Mouse (Mus musculus): ENCODE results near the gene Rftn1. TPM values are rescaled to one million over a fixed set of nuclear protein-coding genes. Genes with fewer than 3 reads are reported as not detected.

Gene Rftn1
- total and polyA plus RNA-seq, 3 experiments: 52.5 to 80.6 (median 60.5) TPM

- no peak for DNase-seq (ENCODE audit: extremely low read depth)
- Histone ChIP-seq H3K9ac (ENCODE audit: insufficient read depth, low read depth) (no peak overlapping the region), H3K36me3 (replicated peaks in 1 of 2; ENCODE audit: control insufficient read depth in 1 of 2, insufficient read depth in 1 of 2, low read length in 1 of 2) (no peaks in the 10 kb centered on the region), H3K9me3 (replicated peaks; ENCODE audit: low read length) (no peaks in the 10 kb centered on the region), H3K4me1 (ENCODE audit: control insufficient read depth in 1 of 2, insufficient read depth in 2 of 2) (peaks cover 8 to 25% of the 10 kb centered on the region in 2 experiments), H3K4me3 (replicated peaks in 1 of 3; ENCODE audit: low read depth in 2 of 3, low read length in 2 of 3, poor library complexity in 1 of 3) (no peak overlapping the region), H3K4me2 (ENCODE audit: insufficient read depth, low read depth, poor library complexity, severe bottlenecking) (no peak overlapping the region), H3K27me3 (replicated peaks) (no peaks in the 10 kb centered on the region), H3K79me2 (replicated peaks; ENCODE audit: control insufficient read depth, extremely low read depth, insufficient read depth, poor library complexity, severe bottlenecking) (no peaks in the 10 kb centered on the region), H3K27ac (ENCODE audit: insufficient read depth, low read depth) (no peak overlapping the region)
- dilution Hi-C loops (cut with MboI; ENCODE audit: extremely low pct_ligation_motif_present, extremely low pct_unique_long_range_greater_than_20kb, low sequenced_read_pairs) (no loop called here), in situ Hi-C loops (cut with MboI; ENCODE audit: low pct_ligation_motif_present, low pct_unique_long_range_greater_than_20kb, low sequenced_read_pairs) (no loop called here)
- TF ChIP-seq PAX5 (IDR thresholded peaks at IDR 0.05; ENCODE audit: low read length): no peak
- TF ChIP-seq RCOR1 (conservative IDR thresholded peaks at IDR 0.05; ENCODE audit: low read depth, low read length): no peak
- no peak for TF ChIP-seq ETS1 (conservative IDR thresholded peaks at IDR 0.05; ENCODE audit: low read depth, low read length)
- TF ChIP-seq POLR2A (IDR thresholded peaks at IDR 0.05; ENCODE audit: low read depth, low read length): no peak
- no peak for TF ChIP-seq ZMIZ1 (IDR thresholded peaks at IDR 0.05; ENCODE audit: low read depth, low read length)
- TF ChIP-seq SMC3 (IDR thresholded peaks at IDR 0.05; ENCODE audit: low read depth, low read length): no peak
- no peak for TF ChIP-seq JUN (IDR thresholded peaks at IDR 0.05; ENCODE audit: insufficient read depth, low read depth, low read length)
- TF ChIP-seq CTCF (conservative IDR thresholded peaks at IDR 0.05 in 1 of 2, IDR thresholded peaks at IDR 0.05 in 1 of 2; ENCODE audit: low read depth in 2 of 2, low read length in 2 of 2): no peak
- TF ChIP-seq IRF4 (IDR thresholded peaks at IDR 0.05; ENCODE audit: low read depth, low read length): no peak
- no peak for TF ChIP-seq MAX (IDR thresholded peaks at IDR 0.05; ENCODE audit: low read length)
- no peak for TF ChIP-seq JUND (conservative IDR thresholded peaks at IDR 0.05; ENCODE audit: low read depth, low read length)
- no peak for TF ChIP-seq USF1 (IDR thresholded peaks at IDR 0.05; ENCODE audit: low read depth, low read length)
Observed at GRCm38 (mm10) chr17:50232821-50233220, 42.3 kb upstream of the Rftn1 start.

DNA sequence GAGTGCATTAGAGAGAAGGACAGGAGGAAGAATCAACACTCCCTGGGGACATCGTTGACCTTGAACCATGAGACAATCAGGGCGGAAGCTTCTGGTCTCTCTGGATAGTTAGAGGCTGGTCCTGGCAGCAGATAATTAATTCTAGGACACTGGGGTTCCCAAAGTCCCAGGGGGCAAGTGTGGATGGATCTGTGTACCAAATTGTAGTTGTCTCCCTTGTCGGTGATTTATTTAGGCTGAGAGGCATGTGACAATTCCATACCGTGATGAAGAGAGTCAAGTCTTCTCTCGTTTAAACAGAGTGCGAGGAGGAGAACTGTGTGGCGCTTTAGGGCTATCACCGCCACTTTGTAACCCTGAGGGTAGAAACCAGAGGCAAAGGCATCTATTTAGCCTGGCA lies 40.7 kb upstream of the Rftn1 start:
- no peak for TF ChIP-seq MAX (IDR thresholded peaks at IDR 0.05; ENCODE audit: low read length)
- TF ChIP-seq JUND (conservative IDR thresholded peaks at IDR 0.05; ENCODE audit: low read depth, low read length): no peak
- no peak for TF ChIP-seq USF1 (IDR thresholded peaks at IDR 0.05; ENCODE audit: low read depth, low read length)
- no peak for TF ChIP-seq MAFK (IDR thresholded peaks at IDR 0.05; ENCODE audit: insufficient replicate concordance, low read length)
- TF ChIP-seq BHLHE40 (IDR thresholded peaks at IDR 0.05; ENCODE audit: low read depth, low read length): no peak
- in situ Hi-C loops (cut with MboI; ENCODE audit: low pct_ligation_motif_present, low pct_unique_long_range_greater_than_20kb, low sequenced_read_pairs): no loop called here
- Histone ChIP-seq H3K9me3 (replicated peaks; ENCODE audit: low read length) (no peaks in the 10 kb centered on the region), H3K4me3 (replicated peaks in 1 of 3; ENCODE audit: low read depth in 2 of 3, low read length in 2 of 3, poor library complexity in 1 of 3) (no peak overlapping the region), H3K4me2 (ENCODE audit: insufficient read depth, low read depth, poor library complexity, severe bottlenecking) (no peak overlapping the region), H3K36me3 (replicated peaks in 1 of 2; ENCODE audit: control insufficient read depth in 1 of 2, insufficient read depth in 1 of 2, low read length in 1 of 2) (no peaks in the 10 kb centered on the region), H3K27ac (ENCODE audit: insufficient read depth, low read depth) (no peak overlapping the region), H3K79me2 (replicated peaks; ENCODE audit: control insufficient read depth, extremely low read depth, insufficient read depth, poor library complexity, severe bottlenecking) (no peaks in the 10 kb centered on the region), H3K9ac (ENCODE audit: insufficient read depth, low read depth) (no peak overlapping the region), H3K27me3 (replicated peaks) (no peaks in the 10 kb centered on the region), H3K4me1 (ENCODE audit: control insufficient read depth in 1 of 2, insufficient read depth in 2 of 2) (peaks cover 5 to 13% of the 10 kb centered on the region in 2 experiments)
- DNase-seq (ENCODE audit: extremely low read depth): no peak
- dilution Hi-C loops (cut with MboI; ENCODE audit: extremely low pct_ligation_motif_present, extremely low pct_unique_long_range_greater_than_20kb, low sequenced_read_pairs): no loop called here

DNA sequence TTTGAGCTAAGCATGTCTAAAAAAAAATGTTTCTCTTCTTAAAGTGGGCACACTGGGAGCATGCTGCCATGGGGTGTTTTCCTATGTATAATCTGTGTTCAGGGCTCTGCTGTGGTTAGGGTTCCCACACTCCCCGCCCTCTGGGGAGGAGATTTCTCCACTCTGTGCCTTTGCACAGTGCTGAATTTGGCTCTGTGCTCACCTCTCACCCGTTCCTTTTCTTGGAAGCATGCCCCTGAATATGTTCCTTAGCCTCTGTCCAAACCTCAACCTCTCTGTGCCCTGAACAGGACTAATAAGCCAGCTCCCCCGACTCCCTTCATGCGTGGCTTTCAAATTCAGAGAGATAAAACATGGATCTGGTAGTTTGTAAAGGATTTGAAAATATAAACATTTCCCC lies 39.1 kb upstream of the Rftn1 start:
- Histone ChIP-seq H3K4me3 (replicated peaks in 1 of 3; ENCODE audit: low read depth in 2 of 3, low read length in 2 of 3, poor library complexity in 1 of 3) (no peak overlapping the region), H3K27me3 (replicated peaks) (no peaks in the 10 kb centered on the region), H3K4me1 (ENCODE audit: control insufficient read depth in 1 of 2, insufficient read depth in 2 of 2) (peaks cover 0 to 8% of the 10 kb centered on the region in 2 experiments; a peak in 2 of 4 replicates), H3K9ac (ENCODE audit: insufficient read depth, low read depth) (no peak overlapping the region), H3K36me3 (replicated peaks in 1 of 2; ENCODE audit: control insufficient read depth in 1 of 2, insufficient read depth in 1 of 2, low read length in 1 of 2) (no peaks in the 10 kb centered on the region), H3K9me3 (replicated peaks; ENCODE audit: low read length) (no peaks in the 10 kb centered on the region), H3K27ac (ENCODE audit: insufficient read depth, low read depth) (no peak overlapping the region), H3K4me2 (ENCODE audit: insufficient read depth, low read depth, poor library complexity, severe bottlenecking) (no peak overlapping the region), H3K79me2 (replicated peaks; ENCODE audit: control insufficient read depth, extremely low read depth, insufficient read depth, poor library complexity, severe bottlenecking) (no peaks in the 10 kb centered on the region)
- no peak for DNase-seq (ENCODE audit: extremely low read depth)
- TF ChIP-seq TBP (conservative IDR thresholded peaks at IDR 0.05; ENCODE audit: low read depth, low read length) (no peak), MAX (IDR thresholded peaks at IDR 0.05; ENCODE audit: low read length) (no peak), JUND (conservative IDR thresholded peaks at IDR 0.05; ENCODE audit: low read depth, low read length) (no peak), MAFK (IDR thresholded peaks at IDR 0.05; ENCODE audit: insufficient replicate concordance, low read length) (no peak), MAZ (IDR thresholded peaks at IDR 0.05; ENCODE audit: low read depth, low read length) (no peak), RAD21 (IDR thresholded peaks at IDR 0.05; ENCODE audit: low read depth, low read length) (no peak), ZNF384 (IDR thresholded peaks at IDR 0.05; ENCODE audit: low read depth, low read length) (no peak), RCOR1 (conservative IDR thresholded peaks at IDR 0.05; ENCODE audit: low read depth, low read length) (no peak)
- dilution Hi-C loops (cut with MboI; ENCODE audit: extremely low pct_ligation_motif_present, extremely low pct_unique_long_range_greater_than_20kb, low sequenced_read_pairs) (no loop called here), in situ Hi-C loops (cut with MboI; ENCODE audit: low pct_ligation_motif_present, low pct_unique_long_range_greater_than_20kb, low sequenced_read_pairs) (no loop called here)
